Mouse (Mus musculus) embryonic facial prominence, embryonic 15.5 days (tissue): ENCODE results near the gene Svs1. TPM values are rescaled to one million over a fixed set of nuclear protein-coding genes. Genes with fewer than 3 reads are reported as not detected.
"Not testable (repeated sequence)": the region's sequence is repeated elsewhere in the genome, so short reads cannot be mapped to it uniquely, and the experiment has no call there.

Experiments used
- ATAC-seq: fragments of 200-750 bp; cut with Nextera tagmentation; 2 replicates; pipeline ENCODE4 v1.8.0; 2017; ENCODE audit warnings: low read depth, moderate TSS enrichment; ENCODE audit not compliant: insufficient number of reproducible peaks, low FRiP score, low TSS enrichment
- H3K27ac ChIP-seq: fragments of 300-500 bp; sonication (generic); replicated peaks from 2 replicates; pipeline ENCODE4 v1.5.1; 2015; ENCODE audit warnings: mild to moderate bottlenecking, inconsistent platforms
- H3K27me3 ChIP-seq: fragments of 300-500 bp; sonication (generic); 2 replicates; pipeline ENCODE4 v1.6.1; 2015; ENCODE audit warnings: inconsistent platforms
- H3K36me3 ChIP-seq: fragments of 300-500 bp; sonication (generic); 2 replicates; pipeline ENCODE4 v1.6.1; 2015; ENCODE audit warnings: mild to moderate bottlenecking, inconsistent platforms
- H3K4me1 ChIP-seq: fragments of 300-500 bp; sonication (generic); 2 replicates; pipeline ENCODE4 v1.6.1; 2015; ENCODE audit warnings: inconsistent platforms
- H3K4me2 ChIP-seq: fragments of 300-500 bp; sonication (generic); replicated peaks from 2 replicates; pipeline ENCODE4 v1.6.1; 2015; ENCODE audit warnings: mild to moderate bottlenecking, inconsistent platforms
- H3K4me3 ChIP-seq: fragments of 300-500 bp; sonication (generic); replicated peaks from 2 replicates; pipeline ENCODE4 v1.5.1; 2015; ENCODE audit warnings: mild to moderate bottlenecking, inconsistent platforms
- H3K9ac ChIP-seq: fragments of 300-500 bp; sonication (generic); 2 replicates; pipeline ENCODE4 v1.6.1; 2015; ENCODE audit warnings: inconsistent platforms
- H3K9me3 ChIP-seq: fragments of 300-500 bp; sonication (generic); replicated peaks from 2 replicates; pipeline ENCODE4 v1.6.1; 2016; ENCODE audit warnings: inconsistent platforms
- WGBS: fragments of 180-500 bp; shearing (Covaris S2); methylation state at CpG from one replicate; pipeline ENCODE4 v1.1.7; 2015; 5-methylcytosine and 5-hydroxymethylcytosine counted together
- polyA plus RNA-seq: library from polyadenylated mRNA; unstranded; fragments of >200 nt; fragmentation: Nextera tagmentation; extraction: Ambion mirVana; gene quantifications from 2 replicates; pipeline ENCODE4 v1.2.1, GENCODE M21; 2015

Svs1 gene
- polyA plus RNA-seq = not detected in 2 replicates

GRCm38 (mm10) chr6:48986444-48986990, at the start of gene Svs1:
Svs1 (plus strand) TSS chr6:48986861.
- no peak for ATAC-seq
- H3K36me3 ChIP-seq = no peaks in the 10 kb centered on the region

GRCm38 (mm10) chr6:48949596-48949995, 37.1 kb upstream of the Svs1 start:
- H3K9me3 ChIP-seq = 0 out of 2 replicates have a peak, but pooled peaks cover 3% of the 10 kb centered on the region
- no peak overlapping the region for H3K4me2 ChIP-seq
- H3K4me1 ChIP-seq = no peaks in the 10 kb centered on the region
- ATAC-seq = no peak
- H3K27me3 ChIP-seq = no peaks in the 10 kb centered on the region
- no peak overlapping the region for H3K4me3 ChIP-seq
- H3K27ac ChIP-seq = no peak overlapping the region
- no peak overlapping the region for H3K9ac ChIP-seq
- no peaks in the 10 kb centered on the region for H3K36me3 ChIP-seq
- WGBS = 52% methylated on average over 2 of the region's 2 CpGs

More at GRCm38 (mm10) chr6:48986444-48986990, at the start of gene Svs1:
- no peak within 1 kb of the TSS for H3K4me3 ChIP-seq
- no peak within 1 kb of the TSS for H3K9ac ChIP-seq
- H3K27ac ChIP-seq = no peak within 1 kb of the TSS
- H3K4me1 ChIP-seq = no peaks in the 10 kb centered on the region
- H3K27me3 ChIP-seq = no peaks in the 10 kb centered on the region
- 72% methylated on average over 7 of the region's 7 CpGs for WGBS
- no peaks in the 10 kb centered on the region for H3K9me3 ChIP-seq
- H3K4me2 ChIP-seq = no peak within 1 kb of the TSS

DNA sequence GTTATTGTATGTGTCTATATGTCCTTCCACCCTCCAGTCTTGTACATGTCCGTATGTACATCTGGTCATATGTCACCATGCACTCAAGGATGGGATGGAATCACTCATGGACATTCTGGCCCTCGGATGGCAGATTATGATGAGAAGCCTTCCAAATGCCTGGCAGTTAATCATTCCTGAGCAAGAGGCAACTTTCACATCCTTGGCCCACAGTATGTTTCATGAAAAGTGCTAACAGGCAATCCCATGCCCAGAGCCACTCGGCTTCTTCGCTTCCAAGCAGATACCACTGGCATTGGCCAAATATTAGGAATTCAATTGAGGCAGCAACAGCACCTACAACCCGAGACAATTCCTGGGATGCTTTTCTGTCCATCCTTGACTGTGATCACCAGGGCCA, 36.0 kb upstream of the Svs1 start:
- Histone ChIP-seq H3K4me2 (no peak overlapping the region), H3K9ac (no peak overlapping the region), H3K4me3 (no peak overlapping the region), H3K9me3 (no peaks in the 10 kb centered on the region), H3K27ac (no peak overlapping the region), H3K4me1 (no peaks in the 10 kb centered on the region), H3K36me3 (no peaks in the 10 kb centered on the region), H3K27me3 (no peaks in the 10 kb centered on the region)
- 78% methylated on average over 5 of the region's 5 CpGs for WGBS
- no peak for ATAC-seq

GRCm38 (mm10) chr6:48951630-48952029, 35.0 kb upstream of the Svs1 start:
- H3K4me3 ChIP-seq = no peak overlapping the region
- H3K27ac ChIP-seq = no peak overlapping the region
- no peak overlapping the region for H3K9ac ChIP-seq
- WGBS = 80% methylated on average over 6 of the region's 6 CpGs
- H3K36me3 ChIP-seq = no peaks in the 10 kb centered on the region
- ATAC-seq = no peak
- no peaks in the 10 kb centered on the region for H3K4me1 ChIP-seq
- no peaks in the 10 kb centered on the region for H3K9me3 ChIP-seq
- H3K4me2 ChIP-seq = no peak overlapping the region
- H3K27me3 ChIP-seq = no peaks in the 10 kb centered on the region

GRCm38 (mm10) chr6:48953220-48953619, 33.4 kb upstream of the Svs1 start:
- no peak for ATAC-seq
- Histone ChIP-seq H3K27me3 (no peaks in the 10 kb centered on the region), H3K27ac (no peak overlapping the region), H3K9ac (no peak overlapping the region), H3K9me3 (no peaks in the 10 kb centered on the region), H3K4me3 (no peak overlapping the region), H3K4me1 (no peaks in the 10 kb centered on the region), H3K4me2 (no peak overlapping the region), H3K36me3 (no peaks in the 10 kb centered on the region)
- 87% methylated on average over 5 of the region's 5 CpGs for WGBS

DNA sequence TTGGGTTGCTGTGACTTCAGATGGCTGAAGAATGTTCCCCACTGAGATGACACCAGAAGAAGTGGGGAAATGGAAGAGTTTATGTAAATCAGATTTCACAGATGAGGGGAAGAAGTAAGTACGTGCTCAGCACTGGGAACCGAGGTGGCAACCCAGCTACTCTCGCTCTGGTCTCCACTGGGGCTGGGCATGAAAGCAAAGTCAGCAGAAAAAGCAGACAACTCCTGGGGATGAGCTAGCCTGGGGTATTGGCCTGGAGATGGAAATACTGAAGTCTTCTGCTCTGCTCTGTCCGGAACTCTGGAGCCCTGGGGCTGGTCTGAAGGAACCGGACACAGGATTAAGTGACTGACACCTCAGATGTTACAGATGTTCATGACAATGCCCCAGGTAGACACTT, 32.5 kb upstream of the Svs1 start:
- H3K4me3 ChIP-seq = no peak overlapping the region
- H3K4me2 ChIP-seq = no peak overlapping the region
- no peaks in the 10 kb centered on the region for H3K27me3 ChIP-seq
- H3K9ac ChIP-seq = no peak overlapping the region
- ATAC-seq = no peak
- H3K27ac ChIP-seq = no peak overlapping the region
- no peaks in the 10 kb centered on the region for H3K9me3 ChIP-seq
- WGBS = 82% methylated on average over 5 of the region's 5 CpGs
- no peaks in the 10 kb centered on the region for H3K4me1 ChIP-seq
- H3K36me3 ChIP-seq = no peaks in the 10 kb centered on the region

- 54% methylated on average over 1 of the region's 1 CpGs for WGBS
- no peak for ATAC-seq
- no peaks in the 10 kb centered on the region for H3K27me3 ChIP-seq
- no peaks in the 10 kb centered on the region for H3K36me3 ChIP-seq
- no peak overlapping the region for H3K27ac ChIP-seq
- H3K4me1 ChIP-seq = no peaks in the 10 kb centered on the region
- H3K4me3 ChIP-seq = no peak overlapping the region
- no peak overlapping the region for H3K9ac ChIP-seq
- no peak overlapping the region for H3K4me2 ChIP-seq
- H3K9me3 ChIP-seq = no peaks in the 10 kb centered on the region
Measured at GRCm38 (mm10) chr6:48954946-48955345, 31.7 kb upstream of the Svs1 start.

- Histone ChIP-seq H3K4me3 (no peak overlapping the region), H3K27me3 (no peaks in the 10 kb centered on the region), H3K9ac (no peak overlapping the region), H3K36me3 (no peaks in the 10 kb centered on the region), H3K27ac (no peak overlapping the region), H3K9me3 (no peaks in the 10 kb centered on the region), H3K4me2 (no peak overlapping the region), H3K4me1 (no peaks in the 10 kb centered on the region)
- WGBS = 83% methylated on average over 4 of the region's 4 CpGs
- ATAC-seq = no peak
Measured at GRCm38 (mm10) chr6:48956785-48957184, 29.9 kb upstream of the Svs1 start.

DNA sequence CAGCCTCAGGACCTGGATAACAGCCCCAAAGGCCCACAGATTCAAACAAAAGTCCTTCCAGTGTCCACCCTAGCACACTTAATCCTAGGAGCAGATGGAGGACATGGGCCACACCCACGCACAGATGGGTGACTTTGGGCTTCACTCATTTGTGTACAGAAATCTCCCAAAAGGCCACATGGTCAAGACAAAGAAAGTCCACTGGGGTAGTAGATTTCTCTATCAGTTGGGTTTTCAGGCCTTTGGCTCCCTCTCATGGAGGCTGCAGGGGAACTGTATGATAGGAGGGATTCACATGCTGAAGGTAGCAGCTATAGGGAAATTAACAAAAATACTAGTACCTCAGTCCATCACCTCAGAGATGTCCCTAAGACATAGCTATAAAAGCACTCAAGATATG, 28.6 kb upstream of the Svs1 start:
- no peaks in the 10 kb centered on the region for H3K36me3 ChIP-seq
- WGBS = 59% methylated on average over 1 of the region's 1 CpGs
- ATAC-seq = no peak
- H3K4me2 ChIP-seq = no peak overlapping the region
- no peaks in the 10 kb centered on the region for H3K4me1 ChIP-seq
- H3K4me3 ChIP-seq = no peak overlapping the region
- 0 out of 2 replicates have a peak, but pooled peaks cover 4% of the 10 kb centered on the region for H3K27me3 ChIP-seq
- no peak overlapping the region for H3K9ac ChIP-seq
- H3K27ac ChIP-seq = no peak overlapping the region
- no peaks in the 10 kb centered on the region for H3K9me3 ChIP-seq

GRCm38 (mm10) chr6:48959151-48959550, 27.5 kb upstream of the Svs1 start:
- ATAC-seq, H3K9ac ChIP-seq, H3K4me1 ChIP-seq, H3K36me3 ChIP-seq, H3K9me3 ChIP-seq, H3K27me3 ChIP-seq, H3K4me3 ChIP-seq, H3K4me2 ChIP-seq, H3K27ac ChIP-seq: not testable (repeated sequence)
- WGBS = 28% methylated on average over 7 of the region's 7 CpGs

DNA sequence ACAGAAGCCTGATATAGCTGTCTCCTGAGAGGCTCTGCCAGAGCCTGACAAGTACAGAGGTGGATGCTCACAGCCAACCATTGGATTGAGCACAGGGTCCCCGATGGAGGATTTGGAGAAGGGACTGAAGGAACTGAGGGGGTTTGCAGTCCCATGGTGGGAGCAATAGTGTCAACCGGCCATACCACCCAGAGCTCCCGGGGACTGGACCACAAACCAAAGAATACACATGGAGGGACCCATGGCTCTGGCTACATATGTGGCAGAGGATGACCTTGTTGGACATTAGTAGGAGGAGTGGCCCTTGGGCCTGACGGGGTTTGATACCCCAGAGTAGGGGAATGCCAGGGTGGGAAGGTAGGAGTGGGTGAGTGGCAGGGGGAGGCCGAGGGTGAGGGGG, 20.0 kb upstream of the Svs1 start:
- H3K36me3 ChIP-seq, H3K4me2 ChIP-seq, H3K4me3 ChIP-seq, ATAC-seq, H3K27ac ChIP-seq, H3K9me3 ChIP-seq, H3K9ac ChIP-seq, H3K27me3 ChIP-seq, H3K4me1 ChIP-seq: not testable (repeated sequence)
- 85% methylated on average over 5 of the region's 5 CpGs for WGBS

DNA sequence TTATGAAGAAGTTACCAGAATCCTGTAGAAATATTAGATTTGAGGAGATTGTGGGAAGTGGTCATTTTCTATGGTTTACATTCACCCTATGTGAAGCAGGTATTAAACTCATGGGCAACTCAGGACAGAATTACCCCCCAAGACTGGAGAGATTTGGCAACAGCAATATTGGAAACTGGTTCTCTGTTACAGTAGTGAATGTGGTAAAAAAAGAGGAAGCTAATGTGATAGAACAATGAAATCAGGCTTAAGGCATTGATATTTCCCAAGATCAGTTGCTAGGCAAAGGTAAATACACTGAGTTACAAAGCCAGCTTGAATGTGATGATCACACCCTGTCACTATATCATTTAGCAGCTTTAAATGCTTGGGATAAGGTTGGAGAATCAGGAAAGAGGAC, 18.8 kb upstream of the Svs1 start:
- ATAC-seq = no peak
- H3K4me3 ChIP-seq = no peak overlapping the region
- no peak overlapping the region for H3K9ac ChIP-seq
- H3K4me1 ChIP-seq = no peaks in the 10 kb centered on the region
- H3K36me3 ChIP-seq = no peaks in the 10 kb centered on the region
- no peaks in the 10 kb centered on the region for H3K27me3 ChIP-seq
- no peak overlapping the region for H3K27ac ChIP-seq
- no peak overlapping the region for H3K4me2 ChIP-seq
- H3K9me3 ChIP-seq = no peaks in the 10 kb centered on the region
